Mouse (Mus musculus) spleen, adult 2 months (tissue): ENCODE data around the gene Trank1. TPM values are rescaled to one million over a fixed set of nuclear protein-coding genes. Genes with fewer than 3 reads are reported as not detected.

Experiments
- DNase-seq, 2 experiments: peaks; one replicate each; pipeline versions ENCODE4 v3.0.0 to v3.0.0-alpha.2; 2012 to 2021; ENCODE audit warnings: low spot score in 2 of 2, low read depth in 1 of 2
- H3K27ac ChIP-seq: fragments of 200-500 bp; 2 replicates; pipeline ENCODE4 v1.5.1; 2012; ENCODE audit warnings: low read length, inconsistent platforms; ENCODE audit not compliant: insufficient read depth
- H3K27me3 ChIP-seq: fragments of 200-500 bp; 2 replicates; pipeline ENCODE4 v1.6.1; 2012; ENCODE audit warnings: mild to moderate bottlenecking, moderate library complexity, low read length, inconsistent platforms; ENCODE audit not compliant: control insufficient read depth, insufficient read depth
- H3K36me3 ChIP-seq: fragments of 200-500 bp; 2 replicates; pipeline ENCODE4 v1.6.1; 2012; ENCODE audit warnings: mild to moderate bottlenecking, low read length, inconsistent platforms; ENCODE audit not compliant: control insufficient read depth, insufficient read depth
- H3K4me1 ChIP-seq: fragments of 200-500 bp; 2 replicates; pipeline ENCODE4 v1.6.1; 2011; ENCODE audit warnings: inconsistent platforms; ENCODE audit not compliant: control insufficient read depth, insufficient read depth, insufficient read length
- H3K4me3 ChIP-seq: fragments of 200-500 bp; 2 replicates; pipeline ENCODE4 v1.5.1; 2011; ENCODE audit warnings: mild to moderate bottlenecking, inconsistent platforms; ENCODE audit not compliant: insufficient read depth, insufficient read length; ENCODE audit errors: extremely low read depth
- CTCF ChIP-seq: fragments of 200-500 bp; IDR thresholded peaks from 2 replicates; pipeline ENCODE4 v1.5.1; 2011; ENCODE audit warnings: mild to moderate bottlenecking, inconsistent platforms; ENCODE audit not compliant: insufficient read depth, insufficient read length, insufficient replicate concordance; ENCODE audit errors: extremely low read depth
- POLR2A ChIP-seq: fragments of 200-500 bp; IDR thresholded peaks from 2 replicates; pipeline ENCODE4 v1.6.1; 2011; ENCODE audit warnings: low read depth, low read length, inconsistent platforms
- WGBS: fragments of 180-500 bp; shearing (Covaris S2); methylation state at CpG from one replicate; pipeline ENCODE4 v1.1.7; 2018; 5-methylcytosine and 5-hydroxymethylcytosine counted together
- polyA plus RNA-seq: library from polyadenylated mRNA; depleted of rRNA; stranded (reverse); fragments of >200 nt; gene quantifications from 2 replicates; pipeline ENCODE4 v1.2.3, GENCODE M21; 2012

Gene Trank1
- polyA plus RNA-seq, 1 experiment, result not detected

DNA sequence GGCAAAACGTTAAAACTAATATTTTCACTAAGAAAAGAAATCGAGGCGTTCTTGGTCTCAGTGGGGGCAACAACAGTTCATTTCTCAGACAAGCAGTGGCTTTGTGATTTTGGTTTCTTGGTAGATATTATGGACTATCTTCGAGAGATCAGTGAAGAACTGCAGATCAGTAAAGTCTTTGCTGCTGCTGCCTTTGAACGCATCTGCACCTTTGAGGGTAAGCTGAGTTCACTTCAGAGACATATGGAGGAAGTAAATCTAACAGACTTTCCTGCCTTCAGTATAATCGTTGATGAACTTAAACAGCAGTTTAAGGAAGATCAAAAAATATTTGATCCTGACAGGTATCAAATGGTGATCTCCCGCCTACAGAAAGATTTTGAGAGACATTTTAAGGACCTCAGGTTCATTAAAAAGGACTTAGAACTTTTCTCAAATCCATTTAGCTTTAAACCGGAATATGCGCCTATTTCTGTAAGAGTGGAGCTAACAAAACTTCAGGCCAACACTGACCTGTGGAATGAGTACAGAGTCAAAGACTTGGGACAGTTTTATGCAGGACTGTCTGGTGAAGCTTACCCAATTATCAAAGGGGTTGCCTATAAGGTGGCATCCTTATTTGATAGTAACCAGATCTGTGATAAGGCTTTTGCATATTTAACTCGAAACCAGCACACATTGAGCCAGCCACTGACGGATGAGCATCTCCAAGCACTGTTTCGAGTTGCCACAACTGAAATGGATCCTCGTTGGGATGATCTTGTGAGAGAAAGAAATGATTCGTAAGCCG lies 38.3 kb upstream of the Trank1 start:
- peak overlapping the region; percentile 45 for H3K4me3 ChIP-seq
- no peak for TF ChIP-seq CTCF
- no peak for TF ChIP-seq POLR2A
- 51% methylated on average over 15 of the region's 15 CpGs for WGBS
- peaks cover 5% of the 10 kb centered on the region for H3K36me3 ChIP-seq
- no peak for DNase-seq
- no peaks in the 10 kb centered on the region for H3K27me3 ChIP-seq
- peaks cover 14% of the 10 kb centered on the region for H3K4me1 ChIP-seq
- H3K27ac ChIP-seq, result no peak overlapping the region

- DNase-seq, result no peak
- Histone ChIP-seq H3K36me3 (peaks cover 7% of the 10 kb centered on the region), H3K4me3 (no peak overlapping the region), H3K27ac (no peak overlapping the region), H3K27me3 (no peaks in the 10 kb centered on the region), H3K4me1 (peaks cover 14% of the 10 kb centered on the region)
- WGBS, result 72% methylated on average over 1 of the region's 1 CpGs
- TF ChIP-seq POLR2A (no peak), CTCF (no peak)
Measured at GRCm38 (mm10) chr9:111273958-111274357, 37.6 kb upstream of the Trank1 start.

- Histone ChIP-seq H3K4me3 (peak overlapping the region; percentile 20; the same call in 1 of the 2 replicates), H3K27me3 (no peaks in the 10 kb centered on the region), H3K27ac (no peak overlapping the region), H3K36me3 (peaks cover 11% of the 10 kb centered on the region), H3K4me1 (peaks cover 14% of the 10 kb centered on the region)
- TF ChIP-seq CTCF, result no peak
- TF ChIP-seq POLR2A, result no peak
- no peak for DNase-seq
- 64% methylated on average over 1 of the region's 1 CpGs for WGBS
Measured at GRCm38 (mm10) chr9:111275156-111275555, 36.4 kb upstream of the Trank1 start.

DNA sequence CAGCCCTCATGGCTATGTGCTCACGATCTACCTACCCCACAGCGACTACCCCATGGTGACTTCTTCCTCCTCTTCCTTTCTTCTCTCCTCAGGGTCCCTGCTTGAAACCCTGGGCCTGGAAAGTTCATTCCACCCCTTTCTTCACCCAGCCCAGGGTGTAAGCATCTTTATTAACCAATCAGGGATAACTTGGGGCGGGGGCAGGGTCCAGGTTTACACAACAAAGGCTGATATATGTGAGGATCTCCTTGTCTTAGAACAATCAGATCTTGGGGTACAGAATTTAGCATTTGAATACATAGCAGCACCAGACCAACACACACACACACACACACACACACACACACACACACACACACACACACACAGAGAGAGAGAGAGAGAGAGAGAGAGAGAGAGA lies 26.5 kb upstream of the Trank1 start:
- H3K4me3 ChIP-seq, result no peak overlapping the region
- 84% methylated on average over 3 of the region's 3 CpGs for WGBS
- no peak overlapping the region for H3K27ac ChIP-seq
- no peaks in the 10 kb centered on the region for H3K4me1 ChIP-seq
- H3K36me3 ChIP-seq, result no peaks in the 10 kb centered on the region
- DNase-seq, result no peak
- TF ChIP-seq POLR2A (no peak), CTCF (no peak)
- no peaks in the 10 kb centered on the region for H3K27me3 ChIP-seq

DNA sequence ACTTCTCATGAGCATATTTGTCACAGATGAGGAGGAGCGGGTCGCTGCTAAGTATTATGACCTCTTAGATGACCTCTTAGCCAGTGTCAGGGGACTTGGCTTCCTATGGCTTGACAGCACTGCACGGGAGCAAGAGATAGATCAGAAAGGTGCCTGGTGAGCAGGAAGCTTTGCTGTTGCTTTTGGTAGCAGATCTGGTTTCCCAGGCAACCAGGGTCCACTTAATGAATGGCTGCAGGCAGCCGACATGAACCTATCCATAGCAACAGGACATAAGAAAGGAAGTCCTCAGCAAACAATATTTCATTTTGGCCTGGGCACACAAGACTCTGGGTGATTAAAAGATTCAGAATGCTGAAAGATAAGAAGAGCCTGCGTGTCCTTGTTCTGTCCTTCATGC lies 25.9 kb upstream of the Trank1 start:
- no peaks in the 10 kb centered on the region for H3K4me1 ChIP-seq
- H3K36me3 ChIP-seq, result no peaks in the 10 kb centered on the region
- H3K4me3 ChIP-seq, result no peak overlapping the region
- H3K27me3 ChIP-seq, result no peaks in the 10 kb centered on the region
- no peak overlapping the region for H3K27ac ChIP-seq
- no peak for TF ChIP-seq POLR2A
- TF ChIP-seq CTCF, result no peak
- no peak for DNase-seq
- WGBS, result 61% methylated on average over 5 of the region's 5 CpGs

DNA sequence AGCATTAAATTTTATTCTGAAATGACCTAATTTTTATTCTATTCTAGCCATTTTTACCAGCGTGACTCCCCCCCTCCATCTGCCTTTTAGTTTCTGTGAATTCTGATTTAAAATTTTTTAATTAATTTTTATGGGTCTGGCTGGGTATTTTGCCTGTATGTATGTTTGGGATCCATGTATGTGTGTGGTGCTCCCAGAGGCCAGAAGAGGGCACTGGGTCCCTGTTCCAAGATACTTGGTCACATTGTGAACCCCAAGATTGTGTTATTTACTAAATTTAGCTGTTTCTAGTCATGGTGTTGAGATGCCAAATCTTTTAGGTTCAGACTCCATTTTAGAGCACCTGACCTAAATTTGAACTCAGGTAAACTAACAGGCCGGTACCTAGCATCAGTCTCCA lies 25.1 kb upstream of the Trank1 start:
- WGBS, result 86% methylated on average over 2 of the region's 2 CpGs
- H3K4me3 ChIP-seq, result no peak overlapping the region
- H3K4me1 ChIP-seq, result no peaks in the 10 kb centered on the region

GRCm38 (mm10) chr9:111287956-111288355 lies 23.6 kb upstream of the Trank1 start:
- WGBS, result 91% methylated on average over 4 of the region's 4 CpGs
- H3K36me3 ChIP-seq, result no peaks in the 10 kb centered on the region
- H3K27ac ChIP-seq, result no peak overlapping the region
- no peak for DNase-seq
- H3K27me3 ChIP-seq, result no peaks in the 10 kb centered on the region
- H3K4me1 ChIP-seq, result no peaks in the 10 kb centered on the region
- no peak for TF ChIP-seq POLR2A
- no peak for TF ChIP-seq CTCF
- no peak overlapping the region for H3K4me3 ChIP-seq

More for the DNA sequence above, 25.1 kb upstream of the Trank1 start:
- Histone ChIP-seq H3K36me3 (no peaks in the 10 kb centered on the region), H3K27me3 (no peaks in the 10 kb centered on the region), H3K27ac (no peak overlapping the region)
- no peak for DNase-seq
- TF ChIP-seq CTCF (no peak), POLR2A (no peak)
